Mouse (Mus musculus) Muller cell, postnatal 12 days (primary cell): Measurements from ENCODE around the gene Gse1.

Experiments used
- DNase-seq: peaks from one replicate; pipeline ENCODE4 v3.0.0-alpha.2; 2015; ENCODE audit errors: inconsistent ontology term

The Gse1 gene

GRCm38 (mm10) chr8:120298601-120299532, 70.6 kb downstream of the Gse1 start:
- no peak for DNase-seq

DNA sequence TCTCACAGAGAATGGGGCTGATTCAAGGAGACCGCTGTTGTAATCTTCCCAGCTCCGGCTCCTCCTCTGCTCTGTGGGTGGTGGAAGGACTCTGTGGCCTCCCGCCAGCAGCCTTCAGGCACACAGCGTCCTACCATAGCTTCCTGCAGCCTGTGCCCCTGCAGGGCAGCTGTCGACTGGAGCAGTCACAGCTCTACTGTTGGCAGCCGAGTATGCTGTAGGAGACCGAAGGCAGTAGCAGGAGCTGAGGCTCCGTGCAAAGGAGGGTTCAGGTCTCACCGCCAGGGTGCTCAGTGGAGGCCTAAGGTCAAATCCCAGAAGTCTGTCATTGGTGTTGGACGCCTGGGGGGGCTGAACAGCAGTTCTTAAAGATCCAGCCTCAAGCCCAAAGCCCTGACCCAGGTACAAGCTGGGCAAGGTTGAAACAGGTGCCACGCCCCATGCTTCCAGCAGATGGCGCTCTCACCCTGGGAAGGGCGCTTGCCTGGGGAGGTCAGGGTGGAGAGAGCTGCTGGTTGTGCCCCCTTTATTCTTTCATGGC, 72.4 kb downstream of the Gse1 start:
- DNase-seq: peak; percentile 73

- no peak for DNase-seq
These were observed 74.9 kb downstream of the Gse1 start for GRCm38 (mm10) chr8:120302941-120303675.

DNA sequence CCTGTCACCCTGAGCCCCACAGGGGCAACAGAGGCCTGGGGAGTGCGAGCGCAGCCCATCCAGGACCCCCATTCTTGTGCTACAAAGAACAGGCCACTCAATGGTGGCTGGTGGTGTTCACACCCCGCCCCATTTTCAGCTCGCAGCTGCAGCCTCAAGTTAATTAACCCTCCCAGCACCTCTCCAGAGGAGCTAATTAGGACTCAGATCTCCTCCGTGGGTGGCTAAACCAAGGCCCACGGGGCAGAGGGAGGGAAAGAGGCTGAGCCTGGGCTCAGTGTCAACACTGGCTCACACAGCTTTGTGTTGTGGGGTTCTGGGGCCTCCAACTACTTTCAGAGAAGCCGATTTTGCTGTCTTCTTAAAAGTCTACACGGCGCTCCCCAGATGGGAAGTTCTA, 75.8 kb downstream of the Gse1 start:
- no peak for DNase-seq

- no peak for DNase-seq
These were observed 77.6 kb downstream of the Gse1 start for GRCm38 (mm10) chr8:120305800-120306385.

DNA sequence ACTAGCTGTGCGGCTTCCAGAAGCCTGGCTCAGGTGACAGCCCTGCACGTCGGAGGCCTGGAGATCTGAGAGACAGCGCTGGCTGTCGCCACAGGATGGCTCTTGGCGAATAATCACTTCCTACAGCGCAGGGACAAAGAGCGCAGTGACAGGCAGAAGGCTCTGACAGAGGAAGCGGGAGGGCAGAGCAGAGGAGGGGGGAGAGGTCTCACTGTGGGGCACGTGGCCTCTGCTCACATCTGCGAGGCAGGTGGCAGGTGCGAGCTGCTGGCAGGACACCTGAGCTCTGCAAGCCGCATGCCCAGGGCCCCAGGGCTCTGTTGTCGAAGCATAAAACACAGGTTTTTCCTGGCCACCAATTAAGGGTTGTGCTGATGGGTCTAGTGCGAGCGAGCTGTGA, 78.8 kb downstream of the Gse1 start:
- no peak for DNase-seq

- no peak for DNase-seq
These were observed 79.3 kb downstream of the Gse1 start for GRCm38 (mm10) chr8:120307528-120307927.

GRCm38 (mm10) chr8:120308131-120308530, 79.9 kb downstream of the Gse1 start:
- DNase-seq: no peak

- peak; percentile 69 for DNase-seq
These were observed 80.3 kb downstream of the Gse1 start for GRCm38 (mm10) chr8:120308553-120308952.

DNA sequence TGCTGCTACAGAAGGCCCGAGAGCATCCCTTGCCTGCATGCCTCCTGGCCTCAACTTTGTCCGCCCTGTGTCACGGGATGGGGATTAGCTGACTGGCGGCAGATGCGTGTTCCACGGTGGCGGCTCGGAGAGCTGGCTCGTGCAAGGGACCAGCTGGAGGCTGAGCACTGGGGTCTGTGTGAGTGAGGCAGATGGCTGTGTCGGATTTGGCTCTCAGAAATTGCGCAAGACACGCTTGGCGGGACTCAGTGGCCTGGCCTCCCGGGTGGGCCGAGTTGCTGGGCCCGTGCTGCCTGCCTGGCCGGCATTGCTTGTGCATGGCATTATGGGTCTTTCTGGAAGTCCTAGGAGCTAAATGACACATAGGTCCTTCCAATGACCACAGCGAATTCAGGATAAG, 81.1 kb downstream of the Gse1 start:
- DNase-seq: no peak

- DNase-seq: no peak
These were observed 81.8 kb downstream of the Gse1 start for GRCm38 (mm10) chr8:120310063-120310462.

GRCm38 (mm10) chr8:120312452-120312851, 84.2 kb downstream of the Gse1 start:
- DNase-seq: no peak

DNA sequence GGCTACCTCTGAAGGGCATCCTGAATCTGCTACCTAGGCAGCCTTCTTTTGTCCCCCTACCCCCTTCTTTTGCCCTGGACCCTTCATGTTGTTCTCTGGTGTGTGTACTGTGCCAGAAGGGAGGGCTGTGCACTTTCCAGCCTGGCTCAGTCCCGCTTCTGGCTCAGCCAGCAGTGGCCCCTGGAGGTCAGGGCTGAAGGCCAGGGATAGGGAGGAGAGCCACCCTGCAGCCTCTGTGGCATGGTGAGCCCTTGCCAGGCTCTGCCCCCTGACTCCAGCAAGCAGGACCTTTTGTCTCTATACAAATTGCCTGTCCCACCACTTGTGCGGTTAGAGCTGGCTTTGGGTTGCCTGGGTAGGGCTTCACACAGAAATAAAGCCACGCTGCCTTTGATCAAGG, 85.4 kb downstream of the Gse1 start:
- no peak for DNase-seq

DNA sequence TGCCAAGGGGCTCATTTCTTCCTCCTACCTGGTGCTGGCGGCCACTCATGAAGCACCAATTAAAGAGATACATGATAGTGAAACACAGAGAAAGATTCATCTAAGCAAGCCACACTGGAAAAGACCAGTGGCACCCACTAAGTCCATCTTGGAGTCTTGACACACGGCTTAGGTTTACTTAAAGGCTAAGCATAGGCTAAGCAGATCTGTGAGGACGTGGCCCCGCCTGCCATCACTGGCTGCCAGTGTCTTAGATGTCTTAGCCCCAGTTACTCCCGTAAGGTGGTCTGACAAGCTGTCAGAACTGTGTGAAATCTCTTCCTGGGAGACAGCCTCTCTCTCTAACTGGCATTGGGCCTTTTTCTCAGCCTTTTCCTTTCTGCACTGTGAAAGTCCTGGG, 86.7 kb downstream of the Gse1 start:
- no peak for DNase-seq

DNA sequence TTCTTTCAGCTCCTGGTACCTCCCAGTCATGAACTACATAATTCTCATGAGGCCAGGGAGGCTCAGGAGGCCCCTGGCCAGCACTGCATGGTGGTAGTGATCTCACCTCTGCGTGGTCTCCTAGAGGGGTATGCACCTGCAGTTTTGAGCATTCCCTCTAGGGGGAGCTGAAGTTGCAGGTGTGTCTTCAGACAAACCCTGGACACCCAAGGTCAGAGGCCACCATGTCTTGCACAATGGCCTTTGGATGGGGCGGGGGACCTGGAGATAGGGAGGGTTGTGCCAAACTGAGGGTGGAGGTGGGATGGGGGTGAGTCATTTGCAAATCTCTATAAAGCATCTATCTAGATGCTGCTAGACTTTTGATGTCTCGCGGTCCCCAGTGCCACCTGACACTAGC, 87.4 kb downstream of the Gse1 start:
- no peak for DNase-seq

- no peak for DNase-seq
These were observed 88.5 kb downstream of the Gse1 start for GRCm38 (mm10) chr8:120316707-120317106.

DNA sequence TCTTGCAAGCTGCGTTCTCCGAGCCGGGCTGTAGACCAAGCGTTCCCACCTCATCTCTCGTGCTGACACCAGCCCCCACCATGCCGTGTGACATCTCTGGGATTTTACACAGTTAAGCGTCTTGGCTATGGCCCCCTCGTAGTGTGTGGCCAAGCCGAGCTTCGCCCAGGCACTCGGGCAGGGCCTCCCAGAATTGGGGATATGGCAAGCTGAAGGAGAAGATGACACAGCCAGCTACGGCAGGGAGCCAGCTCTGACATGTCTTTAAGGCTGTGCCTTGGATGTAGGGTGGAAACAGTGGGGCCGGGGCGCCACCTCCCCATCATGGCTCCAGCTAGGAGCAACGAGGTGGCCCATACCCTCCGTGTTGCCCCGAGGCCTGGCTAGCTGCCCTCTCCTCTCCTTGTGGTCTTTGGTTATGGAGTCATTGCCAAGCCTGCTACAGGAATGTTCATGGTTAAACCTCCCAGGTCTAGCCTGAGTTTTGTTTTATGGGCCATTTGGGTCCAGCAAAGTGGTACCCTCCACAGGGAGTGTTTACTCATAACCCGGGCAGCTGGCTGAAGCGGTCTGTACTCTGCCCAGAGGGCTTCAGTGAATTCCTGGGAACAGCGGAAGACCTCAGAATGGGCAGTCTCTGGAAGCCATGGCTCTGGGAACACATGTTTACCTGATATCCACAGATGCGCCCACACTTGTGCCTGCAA, 89.0 kb downstream of the Gse1 start:
- peak; percentile 61 for DNase-seq

GRCm38 (mm10) chr8:120318476-120318991, 90.3 kb downstream of the Gse1 start:
- peak; percentile 80 for DNase-seq

GRCm38 (mm10) chr8:120319449-120319848, 91.2 kb downstream of the Gse1 start:
- peak; percentile 59 for DNase-seq

- DNase-seq: no peak
These were observed 91.9 kb downstream of the Gse1 start for GRCm38 (mm10) chr8:120320146-120320545.

DNA sequence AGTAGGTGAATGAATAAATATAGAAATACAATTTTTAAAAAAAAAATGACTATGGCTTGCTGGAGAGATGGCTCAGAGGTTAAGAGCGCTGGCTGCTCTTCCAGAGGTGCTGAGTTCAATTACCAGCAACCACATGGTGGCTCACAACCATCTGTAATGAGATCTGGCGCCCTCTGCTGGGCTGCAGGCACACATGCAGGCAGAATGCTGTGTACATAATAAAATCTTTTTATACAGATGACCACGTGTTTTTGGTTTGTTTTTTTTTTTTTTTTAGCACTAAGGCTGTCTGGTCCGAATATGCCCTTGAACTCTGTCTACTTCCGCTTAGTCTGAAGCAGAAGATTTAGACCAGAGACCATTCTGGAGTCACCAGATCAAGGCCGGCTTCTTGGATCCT, 93.5 kb downstream of the Gse1 start:
- DNase-seq: no peak
